Mouse (Mus musculus) monocyte, adult 2 months (primary cell): Measurements from ENCODE around the gene Nkpd1.

ENCODE experiments used
- DNase-seq, 2 experiments: peaks; one replicate each; pipeline ENCODE4 v3.0.0; 2022; ENCODE audit warnings: low spot score in 2 of 2, low read depth in 1 of 2

Nkpd1 gene

GRCm38 (mm10) chr7:19572926-19573775 is 55.5 kb downstream of the Nkpd1 start:
- peak; percentile 35 to 66 for DNase-seq

DNA sequence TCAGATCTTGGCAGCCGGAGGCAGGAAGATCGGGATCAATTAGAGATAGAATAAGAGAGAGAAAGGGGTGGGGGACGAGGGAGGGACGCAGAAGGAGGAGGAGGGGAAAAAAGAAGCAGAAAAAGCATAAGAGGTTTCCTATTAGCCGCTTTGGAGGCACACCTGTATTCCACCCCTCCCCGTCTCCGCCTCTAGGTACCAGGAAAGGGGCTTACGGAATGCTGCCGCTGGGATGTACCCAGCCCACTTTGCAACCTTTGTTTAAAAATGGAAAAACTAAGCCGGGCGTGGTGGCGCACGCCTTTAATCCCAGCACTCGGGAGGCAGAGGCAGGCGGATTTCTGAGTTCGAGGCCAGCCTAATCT is 56.1 kb downstream of the Nkpd1 start:
- DNase-seq: no peak
